Comparison of ENCODE assay signal across 18 mouse cellular contexts in the genomic region with DNA sequence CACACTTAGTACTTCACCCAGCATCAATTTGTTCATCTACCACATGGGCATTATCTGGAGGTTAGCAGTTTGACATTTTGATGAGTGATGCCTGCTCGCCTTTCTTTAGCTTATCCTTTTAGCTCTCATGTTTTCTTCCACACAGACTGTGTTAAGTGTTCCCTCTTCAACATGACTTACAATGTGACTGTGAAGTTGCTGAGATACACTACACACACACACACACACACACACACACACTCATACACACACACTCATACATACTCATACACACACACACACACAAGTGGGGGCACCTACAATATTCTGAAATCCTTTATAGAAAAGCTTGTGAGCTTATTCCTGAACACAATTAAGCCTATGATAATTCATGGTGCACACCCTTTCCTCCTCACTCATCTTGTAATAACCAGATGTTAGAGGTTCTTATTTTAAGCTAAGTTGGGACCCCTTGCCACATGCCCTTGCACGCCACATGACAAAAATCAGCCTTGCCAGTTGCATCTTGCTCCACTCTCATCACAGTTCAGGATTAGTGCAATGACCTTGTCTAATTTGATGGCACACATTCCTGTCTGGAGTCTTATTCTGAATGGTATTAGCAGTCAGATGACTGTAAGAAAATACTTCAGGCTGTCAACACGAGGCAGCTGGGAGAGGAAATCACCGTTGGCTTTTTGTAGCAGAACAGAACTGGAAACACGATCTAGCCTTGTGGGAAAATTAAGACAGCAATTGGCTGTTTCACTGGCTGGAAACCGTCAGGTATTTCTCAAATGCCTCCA.
DNase-seq lines count a peak whose midpoint lies in the region; ATAC-seq lines count a peak whose summit lies in the region.
"Had no signal": no experiment of that assay in that cellular context is flagged by ENCODE, and none has a peak within 500 bp of the region (broad histone marks: within the 10 kb centered on the region; RNA-seq: fewer than 3 reads in every experiment).

No protein-coding gene starts in this region.

- H3K4me2 ChIP-seq in heart, embryonic 16.5 days (ENCODE audit: low read depth, low read length), result peak overlapping the region; percentile 40
- H3K4me2 ChIP-seq: midbrain, embryonic 12.5 days had no signal

- DNase-seq in gastrocnemius, postnatal 25 days, result peak; percentile 7
- DNase-seq in gastrocnemius, postnatal 36 days, result no peak
- peak; percentile 67 to 71 for DNase-seq in heart, adult 18-20 months
- peak; percentile 36 for DNase-seq in skeletal muscle tissue, adult 2 months (ENCODE audit: low read depth, low spot score)
- DNase-seq in spleen, postnatal 36 days (ENCODE audit: low spot score in 2 of 2), result no peak
- no peak for DNase-seq in thymus, postnatal 25 days
- DNase-seq: adrenal gland, postnatal 10 days; B cell, adult 2 months; kidney, adult 2 months; kidney, postnatal 36 days; left cerebral cortex, postnatal 4 days; lung, postnatal 36 days; right cerebral cortex, postnatal 4 days had no signal

- intact Hi-C loops in gastrocnemius, postnatal 36 days (cut with DNase I), result no loop called here

- peak overlapping the region; percentile 91 for H3K27ac ChIP-seq in heart, embryonic 16.5 days (ENCODE audit: low read length)
- H3K27ac ChIP-seq: midbrain, embryonic 12.5 days; stomach, postnatal 0 days had no signal

- no peaks in the 10 kb centered on the region for H3K36me3 ChIP-seq in heart, embryonic 16.5 days (ENCODE audit: control insufficient read depth, insufficient read depth)
- H3K36me3 ChIP-seq: midbrain, embryonic 12.5 days had no signal

- H3K4me1 ChIP-seq in heart, embryonic 16.5 days (ENCODE audit: control insufficient read depth, insufficient read depth, low read length), result 0 out of 2 replicates have a peak, but pooled peaks cover 2% of the 10 kb centered on the region
- H3K4me1 ChIP-seq: midbrain, embryonic 12.5 days had no signal

- H3K4me3 ChIP-seq in heart, embryonic 16.5 days (ENCODE audit: low read length), result no peak overlapping the region
- H3K4me3 ChIP-seq: midbrain, embryonic 12.5 days had no signal

- 0 out of 2 replicates have a peak, but pooled peaks cover 2% of the 10 kb centered on the region for H3K9me3 ChIP-seq in heart, embryonic 16.5 days (replicated peaks; ENCODE audit: control insufficient read depth, low read length)
- H3K9me3 ChIP-seq: midbrain, embryonic 12.5 days had no signal

- no peaks in the 10 kb centered on the region for H3K27me3 ChIP-seq in heart, embryonic 16.5 days (ENCODE audit: control insufficient read depth, insufficient read depth, low read length)
- H3K27me3 ChIP-seq: midbrain, embryonic 12.5 days had no signal

- peak; percentile 96 for ATAC-seq in heart, embryonic 16.5 days (replicated peaks; ENCODE audit: extremely low read depth, insufficient read depth, low FRiP score)
- no peak for ATAC-seq in granulocyte monocyte progenitor cell, adult 5-6 weeks (replicated peaks; ENCODE audit: poor library complexity, severe bottlenecking)
- ATAC-seq: hindbrain, embryonic 16.5 days had no signal

- no peak overlapping the region for H3K9ac ChIP-seq in heart, embryonic 16.5 days (ENCODE audit: low read length)
- H3K9ac ChIP-seq: midbrain, embryonic 12.5 days had no signal

- 29% methylated on average over 6 of the region's 6 CpGs for WGBS in heart, embryonic 16.5 days

Comparison
In these comparisons a context has a peak if more than half of its experiments do, and no peak if none do; other contexts are left out.
1. DNase-seq: peak in gastrocnemius, postnatal 25 days (single experiment), heart, adult 18-20 months (2 of 2) and skeletal muscle tissue, adult 2 months (single experiment); none in gastrocnemius, postnatal 36 days (0 of 2), spleen, postnatal 36 days (0 of 2) and thymus, postnatal 25 days (single experiment).